Mouse (Mus musculus): ENCODE measurements around the gene Fam45a. TPM values are rescaled to one million over a fixed set of nuclear protein-coding genes. Genes with fewer than 3 reads are reported as not detected.

The Fam45a gene
- total RNA-seq (2023): 10 to 100 TPM; 21.7 to 34.0 TPM

GRCm38 (mm10) chr19:60811098-60812035 lies at the start of gene Fam45a:
Fam45a (plus strand) TSS chr19:60811585.

DNA sequence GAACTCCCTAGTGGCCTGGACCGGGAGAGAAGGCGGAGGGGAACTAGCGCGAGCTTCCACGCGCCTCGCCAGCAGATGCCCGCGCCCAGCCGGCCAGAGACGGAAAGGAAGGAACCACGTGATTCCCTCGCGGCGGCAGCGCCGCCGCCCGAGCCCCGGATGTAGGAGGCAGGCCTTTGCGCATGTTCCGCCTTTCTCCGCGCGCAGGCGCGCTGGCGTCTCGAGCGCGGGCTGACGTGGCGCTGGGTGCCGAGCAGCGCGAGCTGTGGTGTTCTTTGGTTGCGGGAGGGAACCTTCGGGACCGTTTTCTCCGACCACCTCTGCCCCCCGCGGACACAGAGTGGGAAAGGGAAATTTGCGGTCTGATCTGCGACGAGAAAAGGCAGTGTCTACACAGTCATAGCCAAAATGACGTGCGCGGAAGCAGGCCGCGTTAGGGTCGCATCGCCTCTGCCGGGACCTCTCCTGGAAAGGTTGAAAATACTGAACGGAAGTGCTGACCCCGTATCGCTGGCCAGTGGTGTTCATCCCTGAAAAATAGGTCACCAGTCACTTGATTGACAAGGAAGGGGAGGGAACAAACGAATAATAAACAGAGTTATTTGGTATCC lies 20.7 kb upstream of the Fam45a start, which contains the start of gene Eif3a:
TSS of gene Eif3a (minus strand) at position 108 of the 611 bp plus-strand sequence.

GRCm38 (mm10) chr19:60860868-60861700 lies 49.7 kb downstream of the Fam45a start, which contains the start of gene Sfxn4:
Sfxn4 (minus strand) TSS chr19:60861479.

DNA sequence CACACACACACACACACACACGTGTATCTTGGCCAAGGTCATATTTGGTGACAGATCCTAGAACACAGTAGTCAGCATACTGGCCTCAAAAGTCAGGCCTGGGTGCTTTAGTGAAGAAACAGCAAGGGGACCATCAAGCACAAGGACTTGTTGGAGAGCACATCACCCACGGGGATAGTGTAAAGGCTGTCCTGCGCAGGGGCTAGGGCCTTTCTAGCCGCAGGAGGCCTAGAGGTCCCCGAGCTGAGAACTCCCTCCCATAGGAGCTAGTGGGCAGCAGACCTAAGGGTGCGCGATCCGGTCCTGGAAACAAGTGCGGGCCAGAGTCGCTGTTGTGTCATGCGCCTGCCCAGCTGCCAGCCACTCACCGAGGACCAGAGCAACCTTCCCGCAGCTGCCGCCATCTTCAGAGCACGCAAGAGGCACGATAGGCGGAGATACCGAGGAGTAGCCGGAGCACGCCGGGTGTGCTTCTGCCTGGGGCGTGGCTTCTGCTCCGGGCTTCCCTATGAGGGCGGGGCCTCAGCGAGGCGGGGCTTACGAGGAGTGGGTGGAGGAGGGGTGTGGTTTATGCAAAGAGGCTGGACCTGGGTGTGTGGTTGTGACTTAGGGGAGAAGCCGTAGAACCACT lies 62.8 kb downstream of the Fam45a start, which contains the start of gene Prdx3:
TSS of gene Prdx3 (minus strand) at position 493 of the 631 bp plus-strand sequence.

Other genes starting within 250 kb of the Fam45a start
- gene Cacul1, start 230.6 kb upstream of the Fam45a start, total RNA-seq (2023): 10 to 100 TPM; 72.5 to 74.6 TPM
- gene Nanos1, start 55.6 kb upstream of the Fam45a start, total RNA-seq (2023): 1 to 10 TPM; 3.0 to 3.5 TPM
- gene Eif3a, start 20.9 kb upstream of the Fam45a start, total RNA-seq (2023): 100 to 1,000 TPM; 231 to 234 TPM
- 1 to 10 TPM; 5.6 to 8.4 TPM for gene Sfxn4, start 49.9 kb downstream of the Fam45a start, total RNA-seq (2023)
- 10 to 100 TPM; 55.5 to 57.3 TPM for gene Prdx3, start 63.0 kb downstream of the Fam45a start, total RNA-seq (2023)
- gene Grk5, start 78.2 kb downstream of the Fam45a start, total RNA-seq (2023): 1 to 10 TPM; 6.3 to 9.1 TPM

Data from B cell, adult 67 days (primary cell).